Mouse (Mus musculus) ES-E14 (cell line): ENCODE results near the gene Cpne6.

Experiments used
- CHD2 ChIP-seq: IDR thresholded peaks from 2 replicates; pipeline ENCODE4 v1.6.1; 2014; ENCODE audit warnings: mild to moderate bottlenecking, low read depth, low read length, inconsistent platforms
- ZC3H11A ChIP-seq: IDR thresholded peaks from 2 replicates; pipeline ENCODE4 v1.6.1; 2012; ENCODE audit warnings: low read depth, mild to moderate bottlenecking, inconsistent platforms, low read length, borderline replicate concordance

GRCm38 (mm10) chr14:55527940-55528339 is 17.7 kb downstream of the Cpne6 start:
- TF ChIP-seq ZC3H11A (no peak), CHD2 (no peak)
